Mouse (Mus musculus) liver, postnatal 0 days (tissue): ENCODE data around the gene Olfr967.

Source experiments
- CTCF ChIP-seq: sonication (generic); IDR thresholded peaks from 2 replicates; pipeline ENCODE4 v1.5.1; 2016; ENCODE audit warnings: antibody characterized with exemption, low read depth
- EP300 ChIP-seq: IDR thresholded peaks from 2 replicates; pipeline ENCODE4 v1.6.1; 2016; ENCODE audit warnings: antibody characterized with exemption, low read depth, mild to moderate bottlenecking

DNA sequence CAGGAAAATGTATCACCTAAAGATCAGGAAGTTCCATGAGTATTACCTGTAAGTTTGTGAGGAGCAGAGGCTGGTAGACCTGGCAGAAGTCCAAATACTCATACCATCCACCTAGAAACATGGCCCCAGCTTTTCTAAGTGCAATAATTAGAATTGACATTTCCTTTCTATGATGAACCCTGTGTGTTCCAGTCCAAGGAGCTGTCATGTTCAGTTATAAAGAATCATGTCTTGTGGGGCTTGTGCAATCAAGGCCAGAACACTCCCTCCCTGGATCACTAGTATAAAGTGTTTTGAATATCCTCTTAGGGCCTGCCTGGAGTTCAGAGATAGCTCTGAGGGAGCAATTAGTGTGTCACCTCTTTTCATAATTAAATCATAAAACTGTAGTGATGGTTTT, 39.0 kb upstream of the Olfr967 start, which contains the start of gene Olfr149:
- TF ChIP-seq CTCF (no peak), EP300 (no peak)
